Mouse (Mus musculus): ENCODE measurements at regions not wholly inside any gene's neighbourhood (a gene's known extent, or its start where the extent isn't known, plus 50 kb on each side); places are given as distances from the start of the nearest gene placed in this dataset.

DNA sequence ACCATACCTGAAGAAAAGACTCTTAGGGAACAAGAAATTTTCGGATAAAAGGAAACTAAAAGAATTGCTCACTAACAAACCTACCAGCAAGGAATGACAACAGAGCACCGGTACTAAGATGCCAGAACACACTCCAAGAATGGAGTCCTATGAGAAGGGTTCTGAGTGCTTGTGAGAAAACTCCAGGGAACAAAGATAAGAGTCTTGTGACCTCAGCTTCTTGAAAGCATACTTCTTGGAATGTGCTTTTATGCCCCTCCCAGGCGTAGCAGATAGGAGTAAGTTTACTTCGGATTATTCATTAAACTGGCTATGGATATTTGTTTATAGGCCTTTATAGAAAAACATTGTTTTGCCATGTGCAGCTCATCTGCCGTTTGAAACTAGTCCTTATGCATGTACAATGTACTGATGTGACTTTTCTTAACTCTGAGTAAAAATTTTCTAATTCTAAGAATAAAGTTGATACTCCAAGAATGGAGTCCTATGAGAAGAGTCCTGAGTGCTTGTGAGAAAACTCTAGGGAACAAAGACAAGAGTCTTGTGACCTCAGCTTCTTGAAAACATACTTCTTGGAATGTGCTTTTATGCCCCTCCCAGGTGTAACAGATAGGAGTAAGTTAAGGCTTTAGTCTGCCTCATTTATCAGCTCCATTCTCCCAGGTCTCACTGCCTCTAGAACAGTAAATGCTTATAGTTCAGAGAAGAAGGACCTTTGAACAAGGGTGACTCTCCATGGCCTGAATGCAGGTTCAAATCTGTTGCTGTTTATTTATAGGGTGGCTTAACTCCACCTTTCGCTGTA, 150.8 kb upstream of the Kynu start:
- no peak for DNase-seq (ENCODE audit: low spot score in 2 of 2)

DNA sequence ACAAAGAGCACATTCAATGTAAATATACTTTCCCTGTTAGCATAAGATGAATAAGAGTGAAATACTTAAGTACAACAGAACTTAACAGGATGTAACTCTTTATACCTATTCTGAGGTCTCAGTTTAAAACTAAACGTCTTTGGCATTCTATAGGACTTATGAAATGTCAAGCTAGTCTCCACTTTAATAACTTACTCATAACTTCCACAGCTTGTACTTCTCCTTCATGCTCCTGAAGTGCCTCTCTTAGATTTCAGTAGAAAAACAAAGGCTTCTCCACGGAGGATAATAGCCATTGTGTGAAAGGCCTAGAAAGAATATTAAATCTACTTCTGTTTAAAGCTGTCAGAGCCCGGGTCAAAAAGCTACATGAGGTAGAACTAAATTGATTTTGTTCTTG, 117.9 kb upstream of the Kynu start:
- DNase-seq (ENCODE audit: low spot score in 2 of 2): no peak

DNA sequence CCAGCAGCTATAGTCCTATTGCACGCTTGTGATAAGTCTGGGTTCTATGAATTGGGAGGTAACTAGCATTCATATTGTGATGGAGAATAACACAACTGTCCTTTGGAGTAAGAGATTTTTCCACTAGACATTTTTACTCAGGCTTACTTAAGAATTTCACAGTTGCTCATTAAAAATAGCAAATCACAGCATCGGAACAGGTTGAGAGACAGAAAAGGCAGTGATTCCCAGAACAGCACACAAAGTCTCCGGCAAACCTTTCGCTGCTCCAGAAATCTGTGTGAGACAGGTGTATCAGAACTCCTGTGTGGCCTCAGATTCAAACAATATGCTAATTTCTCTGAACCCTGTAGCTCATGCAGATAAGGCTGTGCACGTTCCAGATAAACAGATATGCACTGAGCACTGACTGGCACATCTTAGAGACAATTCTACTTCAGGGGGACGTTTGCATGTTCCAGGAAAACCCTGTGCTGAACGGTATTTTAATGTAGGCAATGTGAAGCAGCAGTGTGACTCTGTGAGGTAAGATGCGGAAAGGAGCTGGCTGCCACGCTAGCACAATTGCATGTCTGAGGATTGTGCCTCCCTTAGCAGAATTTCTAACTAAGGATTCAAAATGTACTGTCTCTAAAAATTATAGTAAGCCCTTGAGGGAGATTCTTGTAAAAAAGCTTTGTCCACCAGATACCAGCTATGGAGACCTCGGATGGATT, 99.8 kb upstream of the Kynu start:
- no peak for DNase-seq (ENCODE audit: low spot score in 2 of 2)

DNA sequence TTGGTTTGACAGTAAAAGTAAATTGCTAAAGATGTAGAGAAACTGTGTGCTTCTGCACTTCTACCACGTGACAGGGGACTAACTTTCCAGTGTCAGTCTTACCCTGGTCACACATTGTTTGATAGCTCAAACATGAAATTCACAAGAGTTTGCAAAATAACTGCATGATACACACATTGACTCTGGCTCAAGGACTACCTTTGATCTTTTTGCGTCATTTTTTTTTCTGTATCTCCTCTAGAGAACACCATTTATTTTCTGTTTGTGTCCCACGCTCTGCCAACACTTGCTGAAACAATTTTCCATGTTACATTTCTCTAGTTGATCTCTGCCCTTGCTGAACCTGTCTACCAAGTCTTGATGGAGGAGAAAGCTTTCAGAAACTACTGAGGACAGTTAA, 86.0 kb upstream of the Kynu start:
- DNase-seq (ENCODE audit: low spot score in 2 of 2): no peak

DNA sequence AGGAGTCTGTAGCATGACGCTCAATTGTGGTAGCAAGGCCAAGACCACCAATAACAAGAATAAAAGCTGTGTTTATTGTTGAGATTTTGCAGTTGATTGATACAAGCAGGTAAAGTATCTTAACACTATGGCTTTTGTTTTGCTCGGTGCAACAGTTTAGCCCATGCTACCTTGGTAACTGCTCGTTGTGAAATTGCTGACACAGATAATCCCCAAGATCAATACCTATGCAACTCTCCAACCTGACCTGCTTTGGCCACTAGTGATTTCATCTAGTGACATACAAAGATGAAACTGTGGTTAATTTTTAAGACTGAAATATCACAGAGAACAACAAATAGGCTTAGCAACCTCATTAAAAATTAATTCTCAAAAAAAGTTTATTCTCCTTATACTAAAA, 85.2 kb upstream of the Kynu start:
- DNase-seq (ENCODE audit: low spot score in 2 of 2): no peak

DNA sequence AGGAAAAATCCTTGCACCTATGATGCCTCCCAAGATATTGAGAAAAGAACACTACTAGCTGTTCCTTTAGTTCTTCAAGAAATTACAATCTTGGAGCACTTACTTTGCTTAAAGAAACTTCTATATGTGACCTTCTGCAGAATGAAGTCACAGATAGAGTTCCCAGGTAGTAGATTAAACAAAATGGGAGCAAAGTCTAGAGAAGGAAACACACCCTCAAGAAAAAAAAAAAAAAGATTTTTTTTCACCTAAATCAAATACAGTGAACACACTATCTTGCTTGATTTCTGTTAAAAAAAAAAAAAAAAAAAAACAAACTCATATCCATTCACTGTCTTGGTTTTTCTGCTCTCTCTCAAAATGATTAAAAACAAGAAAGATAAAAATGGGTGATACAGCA, 76.6 kb upstream of the Kynu start:
- DNase-seq (ENCODE audit: low spot score in 2 of 2): no peak

DNA sequence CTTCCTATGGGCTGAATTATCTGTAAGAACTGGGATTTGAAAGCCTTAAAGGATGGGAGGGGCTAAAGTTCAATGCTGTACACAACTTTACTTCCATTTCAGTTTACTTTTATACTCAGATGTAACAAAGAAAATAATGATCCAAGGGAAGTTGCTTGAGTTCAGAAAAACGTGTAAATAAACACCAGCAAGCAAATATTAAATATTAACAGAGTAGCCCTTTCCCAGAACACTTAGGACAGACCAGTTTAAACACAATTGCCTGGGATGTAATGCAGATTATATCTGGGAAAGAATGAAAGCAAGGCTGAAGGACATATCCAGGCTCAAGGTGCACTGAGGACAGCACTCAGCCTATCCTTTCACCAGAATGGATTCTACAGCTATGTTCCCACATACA, 75.3 kb upstream of the Kynu start:
- DNase-seq (ENCODE audit: low spot score in 2 of 2): no peak
